Mouse (Mus musculus): ENCODE data around the gene Itgb5. TPM values are rescaled to one million over a fixed set of nuclear protein-coding genes. Genes with fewer than 3 reads are reported as not detected.

Gene Itgb5
- polyA plus RNA-seq, 1 experiment from 2014 or later, result 4.9 TPM

DNA sequence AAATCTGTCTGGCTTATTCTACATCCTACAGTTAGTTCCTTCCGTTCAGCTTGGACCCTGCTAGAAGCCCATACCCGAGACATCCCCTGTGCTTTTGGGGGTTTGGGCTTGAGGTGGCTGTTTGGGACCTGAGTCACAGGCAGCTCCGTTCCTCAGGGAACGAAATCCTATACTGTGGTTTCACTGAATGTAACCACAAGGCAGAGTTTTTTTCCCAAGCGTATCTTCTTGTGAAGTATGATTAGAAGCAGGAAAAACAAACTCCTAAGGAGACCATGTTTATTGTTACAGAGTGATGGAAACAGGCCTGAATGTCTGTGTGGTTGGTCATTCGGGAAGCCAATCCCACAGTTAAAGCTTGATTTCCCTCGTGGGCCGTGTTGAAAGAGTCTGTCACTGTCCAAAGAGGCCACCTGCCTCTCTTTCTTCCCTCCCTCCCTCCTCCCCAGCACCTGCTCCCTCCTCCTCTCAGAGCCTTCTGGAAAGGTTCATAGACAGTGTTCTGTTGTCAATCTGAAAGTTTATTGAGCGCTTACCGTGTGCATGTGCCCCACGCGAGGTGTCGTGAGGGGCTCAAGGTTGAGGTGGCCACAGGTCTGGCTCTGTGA, 59.6 kb downstream of the Itgb5 start:
- Histone ChIP-seq H3K36me3 (ENCODE audit: control insufficient read depth, insufficient read depth) (no peaks in the 10 kb centered on the region), H3K9me3 (replicated peaks; ENCODE audit: control insufficient read depth, low read length) (no peaks in the 10 kb centered on the region), H3K4me1 (ENCODE audit: control insufficient read depth, low read depth, low read length) (peaks cover 36% of the 10 kb centered on the region), H3K9ac (ENCODE audit: low read depth, low read length) (no peak overlapping the region), H3K27me3 (ENCODE audit: control insufficient read depth, insufficient read depth, low read depth, low read length) (no peaks in the 10 kb centered on the region), H3K4me3 (ENCODE audit: low read depth, low read length) (no peak overlapping the region), H3K27ac (ENCODE audit: low read length) (no peak overlapping the region), H3K4me2 (ENCODE audit: low read depth, low read length) (no peak overlapping the region)
- no peak for ATAC-seq (ENCODE audit: low read depth)
- WGBS (ENCODE audit: insufficient replicate concordance), result 71% methylated on average over 13 of the region's 13 CpGs

DNA sequence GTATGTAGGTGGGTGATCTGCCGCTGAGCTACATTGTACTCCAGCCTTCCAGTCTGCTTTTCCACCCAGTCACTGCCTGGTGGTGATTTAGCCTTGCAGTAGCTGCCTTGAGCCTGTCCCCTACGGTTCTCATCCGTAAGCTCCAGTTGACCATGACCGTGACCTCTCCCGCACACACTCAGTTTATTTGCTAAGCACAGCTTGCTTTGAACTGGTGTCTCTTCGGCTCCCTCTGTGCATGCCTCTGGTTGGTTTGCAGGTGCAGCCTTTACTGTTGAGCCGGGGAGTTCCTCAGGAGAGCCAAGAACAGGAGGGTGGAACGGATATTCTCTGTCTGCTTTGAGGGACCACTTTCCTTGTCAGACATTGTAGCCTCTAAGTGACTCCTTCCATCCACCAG, 61.6 kb downstream of the Itgb5 start:
- 57% methylated on average over 8 of the region's 8 CpGs for WGBS (ENCODE audit: insufficient replicate concordance)
- Histone ChIP-seq H3K27me3 (ENCODE audit: control insufficient read depth, insufficient read depth, low read depth, low read length) (no peaks in the 10 kb centered on the region), H3K9me3 (replicated peaks; ENCODE audit: control insufficient read depth, low read length) (no peaks in the 10 kb centered on the region), H3K4me3 (ENCODE audit: low read depth, low read length) (no peak overlapping the region), H3K4me2 (ENCODE audit: low read depth, low read length) (no peak overlapping the region), H3K4me1 (ENCODE audit: control insufficient read depth, low read depth, low read length) (peaks cover 36% of the 10 kb centered on the region), H3K9ac (ENCODE audit: low read depth, low read length) (no peak overlapping the region), H3K27ac (ENCODE audit: low read length) (peak overlapping the region; percentile 29), H3K36me3 (ENCODE audit: control insufficient read depth, insufficient read depth) (no peaks in the 10 kb centered on the region)
- ATAC-seq (ENCODE audit: low read depth), result peak; percentile 43

DNA sequence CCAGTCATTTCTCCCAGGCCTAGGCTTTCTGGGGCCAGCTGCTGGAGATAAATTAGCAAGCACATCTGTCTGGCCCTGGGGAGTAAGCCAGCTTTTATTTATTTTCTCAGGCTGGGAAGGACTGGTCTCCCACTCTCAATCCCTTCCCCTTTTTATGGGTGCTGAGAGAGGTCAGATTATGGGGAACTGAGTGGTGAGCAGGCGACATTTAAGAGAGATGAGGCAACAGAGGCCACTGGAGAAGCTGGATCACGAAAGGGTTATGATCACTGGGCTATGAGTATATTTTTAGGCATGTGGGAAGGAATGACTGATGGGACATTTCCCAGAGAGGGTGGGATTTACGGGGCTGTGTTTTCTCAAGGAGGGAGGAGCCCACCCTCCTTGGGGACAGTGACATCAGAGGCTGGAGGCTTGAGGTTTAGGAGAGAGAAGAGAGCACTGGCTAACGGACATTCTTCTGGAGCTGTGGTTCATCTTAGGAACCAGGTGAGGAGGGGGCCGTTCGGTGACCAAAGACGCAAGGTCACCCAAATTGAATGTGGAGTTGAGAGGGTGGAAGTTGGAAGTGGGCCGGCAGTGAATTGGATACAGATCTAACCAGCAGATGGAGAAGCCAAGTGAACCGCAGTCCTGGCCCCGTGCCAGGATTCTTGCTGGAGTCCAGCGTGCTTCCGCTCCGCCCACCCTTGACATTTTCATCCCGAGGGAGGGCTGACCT, 62.3 kb downstream of the Itgb5 start:
- H3K36me3 ChIP-seq (ENCODE audit: control insufficient read depth, insufficient read depth), result no peaks in the 10 kb centered on the region
- H3K27me3 ChIP-seq (ENCODE audit: control insufficient read depth, insufficient read depth, low read depth, low read length), result no peaks in the 10 kb centered on the region
- H3K9ac ChIP-seq (ENCODE audit: low read depth, low read length), result no peak overlapping the region
- ATAC-seq (ENCODE audit: low read depth), result peak; percentile 10; the same call in 1 of the 2 replicates
- no peak overlapping the region for H3K4me3 ChIP-seq (ENCODE audit: low read depth, low read length)
- H3K9me3 ChIP-seq (replicated peaks; ENCODE audit: control insufficient read depth, low read length), result no peaks in the 10 kb centered on the region
- peak overlapping the region; percentile 2 for H3K27ac ChIP-seq (ENCODE audit: low read length)
- H3K4me1 ChIP-seq (ENCODE audit: control insufficient read depth, low read depth, low read length), result peaks cover 29% of the 10 kb centered on the region
- 27% methylated on average over 14 of the region's 14 CpGs for WGBS (ENCODE audit: insufficient replicate concordance)
- H3K4me2 ChIP-seq (ENCODE audit: low read depth, low read length), result no peak overlapping the region

- H3K36me3 ChIP-seq (ENCODE audit: control insufficient read depth, insufficient read depth), result no peaks in the 10 kb centered on the region
- H3K4me1 ChIP-seq (ENCODE audit: control insufficient read depth, low read depth, low read length), result peaks cover 27% of the 10 kb centered on the region
- no peak for ATAC-seq (ENCODE audit: low read depth)
- no peaks in the 10 kb centered on the region for H3K9me3 ChIP-seq (replicated peaks; ENCODE audit: control insufficient read depth, low read length)
- WGBS (ENCODE audit: insufficient replicate concordance), result 43% methylated on average over 6 of the region's 6 CpGs
- H3K27ac ChIP-seq (ENCODE audit: low read length), result no peak overlapping the region
- H3K27me3 ChIP-seq (ENCODE audit: control insufficient read depth, insufficient read depth, low read depth, low read length), result no peaks in the 10 kb centered on the region
- H3K4me3 ChIP-seq (ENCODE audit: low read depth, low read length), result no peak overlapping the region
- no peak overlapping the region for H3K4me2 ChIP-seq (ENCODE audit: low read depth, low read length)
- H3K9ac ChIP-seq (ENCODE audit: low read depth, low read length), result no peak overlapping the region
These were observed 63.1 kb downstream of the Itgb5 start for GRCm38 (mm10) chr16:33892539-33892938.

DNA sequence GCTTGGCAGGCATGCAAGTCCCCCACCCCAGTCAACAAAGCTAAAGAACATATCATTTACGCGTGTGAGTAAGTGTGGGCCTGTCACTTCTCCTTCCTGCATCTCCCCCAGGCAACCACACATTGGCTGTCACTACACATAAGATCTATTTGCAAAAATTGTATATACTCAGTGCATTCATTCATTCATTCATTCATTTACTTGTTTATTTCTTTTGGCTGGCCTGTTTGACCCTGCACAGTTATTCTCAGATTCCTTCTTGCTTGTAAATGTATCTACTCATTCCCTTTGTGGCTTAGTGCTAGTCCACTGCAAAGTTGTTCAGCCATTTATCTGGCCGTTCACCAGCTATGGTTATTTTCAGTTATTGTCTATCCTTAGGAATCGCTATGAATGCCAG, 64.3 kb downstream of the Itgb5 start:
- Histone ChIP-seq H3K4me2 (ENCODE audit: low read depth, low read length) (no peak overlapping the region), H3K4me3 (ENCODE audit: low read depth, low read length) (no peak overlapping the region), H3K27me3 (ENCODE audit: control insufficient read depth, insufficient read depth, low read depth, low read length) (no peaks in the 10 kb centered on the region), H3K9ac (ENCODE audit: low read depth, low read length) (no peak overlapping the region), H3K27ac (ENCODE audit: low read length) (no peak overlapping the region), H3K9me3 (replicated peaks; ENCODE audit: control insufficient read depth, low read length) (no peaks in the 10 kb centered on the region), H3K36me3 (ENCODE audit: control insufficient read depth, insufficient read depth) (no peaks in the 10 kb centered on the region), H3K4me1 (ENCODE audit: control insufficient read depth, low read depth, low read length) (peaks cover 27% of the 10 kb centered on the region)
- WGBS (ENCODE audit: insufficient replicate concordance), result 54% methylated on average over 4 of the region's 4 CpGs
- no peak for ATAC-seq (ENCODE audit: low read depth)

GRCm38 (mm10) chr16:33894449-33894848, 65.0 kb downstream of the Itgb5 start:
- no peak for ATAC-seq (ENCODE audit: low read depth)
- Histone ChIP-seq H3K9ac (ENCODE audit: low read depth, low read length) (no peak overlapping the region), H3K4me2 (ENCODE audit: low read depth, low read length) (no peak overlapping the region), H3K4me3 (ENCODE audit: low read depth, low read length) (no peak overlapping the region), H3K27me3 (ENCODE audit: control insufficient read depth, insufficient read depth, low read depth, low read length) (no peaks in the 10 kb centered on the region), H3K4me1 (ENCODE audit: control insufficient read depth, low read depth, low read length) (peaks cover 27% of the 10 kb centered on the region), H3K27ac (ENCODE audit: low read length) (peak overlapping the region; percentile 53), H3K36me3 (ENCODE audit: control insufficient read depth, insufficient read depth) (no peaks in the 10 kb centered on the region), H3K9me3 (replicated peaks; ENCODE audit: control insufficient read depth, low read length) (no peaks in the 10 kb centered on the region)
- WGBS (ENCODE audit: insufficient replicate concordance), result 10% methylated on average over 1 of the region's 1 CpGs

GRCm38 (mm10) chr16:33895690-33896089, 66.2 kb downstream of the Itgb5 start:
- Histone ChIP-seq H3K4me3 (ENCODE audit: low read depth, low read length) (no peak overlapping the region), H3K4me1 (ENCODE audit: control insufficient read depth, low read depth, low read length) (peaks cover 23% of the 10 kb centered on the region), H3K4me2 (ENCODE audit: low read depth, low read length) (no peak overlapping the region), H3K27me3 (ENCODE audit: control insufficient read depth, insufficient read depth, low read depth, low read length) (no peaks in the 10 kb centered on the region), H3K27ac (ENCODE audit: low read length) (no peak overlapping the region), H3K9me3 (replicated peaks; ENCODE audit: control insufficient read depth, low read length) (no peaks in the 10 kb centered on the region), H3K9ac (ENCODE audit: low read depth, low read length) (no peak overlapping the region), H3K36me3 (ENCODE audit: control insufficient read depth, insufficient read depth) (no peaks in the 10 kb centered on the region)
- 0 out of 2 replicates have a peak, but pooled peaks have one; percentile 14 for ATAC-seq (ENCODE audit: low read depth)
- WGBS (ENCODE audit: insufficient replicate concordance), result 46% methylated on average over 7 of the region's 7 CpGs

DNA sequence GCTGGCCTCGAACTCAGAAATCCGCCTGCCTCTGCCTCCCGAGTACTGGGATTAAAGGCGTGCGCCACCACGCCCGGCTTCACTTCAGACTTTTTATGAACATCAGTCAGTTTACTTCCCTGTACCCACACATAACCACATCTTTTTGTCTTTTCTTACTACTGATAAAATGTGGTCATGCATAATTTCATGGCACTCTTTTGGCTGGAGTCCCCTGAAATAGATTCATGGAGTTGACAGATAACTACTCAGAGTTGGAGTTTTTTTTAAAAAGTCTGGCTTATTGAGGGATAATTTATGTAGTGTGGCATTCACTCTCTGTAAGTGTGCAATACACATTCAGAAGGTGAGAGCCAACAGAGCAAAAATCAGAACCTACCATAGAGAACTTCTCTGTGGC, 67.3 kb downstream of the Itgb5 start:
- H3K27ac ChIP-seq (ENCODE audit: low read length), result no peak overlapping the region
- no peak for ATAC-seq (ENCODE audit: low read depth)
- no peaks in the 10 kb centered on the region for H3K27me3 ChIP-seq (ENCODE audit: control insufficient read depth, insufficient read depth, low read depth, low read length)
- peaks cover 15% of the 10 kb centered on the region for H3K4me1 ChIP-seq (ENCODE audit: control insufficient read depth, low read depth, low read length)
- H3K9me3 ChIP-seq (replicated peaks; ENCODE audit: control insufficient read depth, low read length), result no peaks in the 10 kb centered on the region
- H3K36me3 ChIP-seq (ENCODE audit: control insufficient read depth, insufficient read depth), result no peaks in the 10 kb centered on the region
- H3K9ac ChIP-seq (ENCODE audit: low read depth, low read length), result no peak overlapping the region
- no peak overlapping the region for H3K4me2 ChIP-seq (ENCODE audit: low read depth, low read length)
- 59% methylated on average over 6 of the region's 7 CpGs for WGBS (ENCODE audit: insufficient replicate concordance)
- H3K4me3 ChIP-seq (ENCODE audit: low read depth, low read length), result no peak overlapping the region

GRCm38 (mm10) chr16:33903664-33904441, 74.4 kb downstream of the Itgb5 start:
- WGBS (ENCODE audit: insufficient replicate concordance), result 59% methylated on average over 11 of the region's 11 CpGs
- Histone ChIP-seq H3K27me3 (ENCODE audit: control insufficient read depth, insufficient read depth, low read depth, low read length) (no peaks in the 10 kb centered on the region), H3K9ac (ENCODE audit: low read depth, low read length) (no peak overlapping the region), H3K27ac (ENCODE audit: low read length) (no peak overlapping the region), H3K9me3 (replicated peaks; ENCODE audit: control insufficient read depth, low read length) (no peaks in the 10 kb centered on the region), H3K36me3 (ENCODE audit: control insufficient read depth, insufficient read depth) (no peaks in the 10 kb centered on the region), H3K4me3 (ENCODE audit: low read depth, low read length) (no peak overlapping the region), H3K4me1 (ENCODE audit: control insufficient read depth, low read depth, low read length) (no peaks in the 10 kb centered on the region), H3K4me2 (ENCODE audit: low read depth, low read length) (no peak overlapping the region)
- ATAC-seq (ENCODE audit: low read depth), result no peak

Data from liver, embryonic 16.5 days (tissue).